8 mouse cellular contexts compared by ENCODE assay signal in the genomic region with DNA sequence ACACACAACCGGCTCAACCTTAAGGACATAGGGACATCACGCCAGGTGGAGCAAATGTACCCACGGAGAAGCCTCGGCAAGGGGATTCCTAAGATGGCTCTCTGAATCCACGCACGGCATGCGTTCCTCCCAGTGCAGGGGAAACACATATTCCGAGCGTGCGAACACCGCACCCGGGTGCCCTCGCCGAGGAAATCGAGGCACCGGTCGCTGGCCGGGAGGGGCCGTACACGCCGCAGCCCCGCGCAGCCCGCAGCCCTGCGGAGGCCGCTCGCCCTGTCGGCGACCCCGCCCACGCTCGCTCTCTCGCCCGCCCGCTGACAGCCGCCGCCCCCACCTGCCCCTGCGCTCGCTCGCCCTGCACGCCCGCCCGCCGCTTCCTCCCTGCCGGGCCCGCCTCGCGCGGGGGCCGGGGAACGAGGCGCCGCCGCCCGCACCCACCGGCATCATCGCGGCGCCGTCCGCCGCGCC. TPM values are rescaled to one million over a fixed set of nuclear protein-coding genes. Genes with fewer than 3 reads are reported as not detected.
DNase-seq lines count a peak whose midpoint lies in the region; ATAC-seq and TF ChIP-seq lines count a peak whose summit lies in the region.

No protein-coding gene starts in this region.

- H3K9me3 ChIP-seq in embryonic facial prominence, embryonic 11.5 days (replicated peaks; ENCODE audit: control insufficient read depth, low read length), result no peaks in the 10 kb centered on the region
- H3K9me3 ChIP-seq in liver, embryonic 16.5 days (replicated peaks; ENCODE audit: control insufficient read depth, low read length), result no peaks in the 10 kb centered on the region
- H3K9me3 ChIP-seq in neural tube, embryonic 12.5 days, result no peaks in the 10 kb centered on the region

- peak overlapping the region; percentile 96 for H3K4me2 ChIP-seq in embryonic facial prominence, embryonic 11.5 days (ENCODE audit: low read depth, low read length)
- H3K4me2 ChIP-seq in liver, embryonic 16.5 days (ENCODE audit: low read depth, low read length), result peak overlapping the region; percentile 98
- peak overlapping the region; percentile 92 for H3K4me2 ChIP-seq in neural tube, embryonic 12.5 days (replicated peaks)

- ATAC-seq in embryonic facial prominence, embryonic 11.5 days (replicated peaks; ENCODE audit: insufficient number of reproducible peaks, low FRiP score, low TSS enrichment, low read depth), result peak; percentile 64
- ATAC-seq in liver, embryonic 16.5 days (ENCODE audit: low read depth), result peak; percentile 73
- ATAC-seq in neural tube, embryonic 12.5 days (ENCODE audit: low FRiP score, low read depth), result peak; percentile 60

- no peaks in the 10 kb centered on the region for H3K36me3 ChIP-seq in embryonic facial prominence, embryonic 11.5 days (replicated peaks; ENCODE audit: control insufficient read depth, insufficient read depth, low read depth, low read length)
- no peaks in the 10 kb centered on the region for H3K36me3 ChIP-seq in liver, embryonic 16.5 days (ENCODE audit: control insufficient read depth, insufficient read depth)
- H3K36me3 ChIP-seq in neural tube, embryonic 12.5 days, result no peaks in the 10 kb centered on the region
- no peaks in the 10 kb centered on the region for H3K36me3 ChIP-seq in thymus, adult 2 months (ENCODE audit: control insufficient read depth, insufficient read depth, low read length)

- under 1% methylated on average over 27 of the region's 63 CpGs for WGBS in embryonic facial prominence, embryonic 11.5 days
- under 1% methylated on average over 36 of the region's 63 CpGs for WGBS in liver, embryonic 16.5 days (ENCODE audit: insufficient replicate concordance)
- under 1% methylated on average over 60 of the region's 63 CpGs for WGBS in neural tube, embryonic 12.5 days
- under 1% methylated on average over 63 of the region's 63 CpGs for WGBS in thymus, adult 2 months

- H3K4me3 ChIP-seq in embryonic facial prominence, embryonic 11.5 days (ENCODE audit: low read depth, low read length), result peak overlapping the region; percentile 84
- peak overlapping the region; percentile 79 for H3K4me3 ChIP-seq in liver, embryonic 16.5 days (ENCODE audit: low read depth, low read length)
- H3K4me3 ChIP-seq in neural tube, embryonic 12.5 days, result peak overlapping the region; percentile 82
- H3K4me3 ChIP-seq in thymus, adult 2 months (ENCODE audit: control insufficient read depth, insufficient read depth, low read length), result peak overlapping the region; percentile 58

- no peak for TF ChIP-seq POLR2A in thymus, adult 2 months (IDR thresholded peaks at IDR 0.05; ENCODE audit: control insufficient read depth, extremely low read depth, insufficient read depth, low read length, poor library complexity)

- 0 out of 2 replicates have a peak, but pooled peaks cover 2% of the 10 kb centered on the region for H3K27me3 ChIP-seq in embryonic facial prominence, embryonic 11.5 days (ENCODE audit: control insufficient read depth, insufficient read depth, low read length)
- H3K27me3 ChIP-seq in liver, embryonic 16.5 days (ENCODE audit: control insufficient read depth, insufficient read depth, low read depth, low read length), result no peaks in the 10 kb centered on the region
- peaks cover 36% of the 10 kb centered on the region for H3K27me3 ChIP-seq in neural tube, embryonic 12.5 days (replicated peaks)
- H3K27me3 ChIP-seq in thymus, adult 2 months (ENCODE audit: control insufficient read depth, insufficient read depth, low read length), result no peaks in the 10 kb centered on the region

- no peaks in the 10 kb centered on the region for H3K4me1 ChIP-seq in embryonic facial prominence, embryonic 11.5 days (ENCODE audit: control insufficient read depth, insufficient read depth, low read length)
- H3K4me1 ChIP-seq in liver, embryonic 16.5 days (ENCODE audit: control insufficient read depth, low read depth, low read length), result peaks cover 22% of the 10 kb centered on the region
- H3K4me1 ChIP-seq in neural tube, embryonic 12.5 days, result peaks cover 12% of the 10 kb centered on the region
- peaks cover 10% of the 10 kb centered on the region for H3K4me1 ChIP-seq in thymus, adult 2 months (replicated peaks; ENCODE audit: control insufficient read depth, insufficient read depth, low read length)

- H3K27ac ChIP-seq in embryonic facial prominence, embryonic 11.5 days (replicated peaks; ENCODE audit: low read depth, low read length), result peak overlapping the region; percentile 20; the same call in 1 of the 2 replicates
- H3K27ac ChIP-seq in liver, embryonic 16.5 days (ENCODE audit: low read length), result peak overlapping the region; percentile 92
- peak overlapping the region; percentile 84 for H3K27ac ChIP-seq in neural tube, embryonic 12.5 days
- peak overlapping the region; percentile 11; the same call in 1 of the 2 replicates for H3K27ac ChIP-seq in thymus, adult 2 months (ENCODE audit: control insufficient read depth, insufficient read depth, low read length)

- TF ChIP-seq CTCF in thymus, adult 2 months (IDR thresholded peaks at IDR 0.05; ENCODE audit: borderline replicate concordance, control insufficient read depth, extremely low read depth, insufficient read depth, low read length, poor library complexity), result no peak

- DNase-seq in right cerebral cortex, adult 18-20 months, result peak; percentile 57
- DNase-seq in right cerebral cortex, postnatal 25 days, result no peak
- DNase-seq in embryonic facial prominence, embryonic 11.5 days (ENCODE audit: low spot score), result peak; percentile 10
- DNase-seq in heart, adult 8-10 months (ENCODE audit: low spot score), result peak; percentile 35
- peak; percentile 52 for DNase-seq in kidney, adult 9 months
- peak; percentile 84 for DNase-seq in thymus, adult 2 months

- H3K9ac ChIP-seq in embryonic facial prominence, embryonic 11.5 days (replicated peaks; ENCODE audit: low read length), result peak overlapping the region; percentile 78
- H3K9ac ChIP-seq in liver, embryonic 16.5 days (ENCODE audit: low read depth, low read length), result peak overlapping the region; percentile 79
- H3K9ac ChIP-seq in neural tube, embryonic 12.5 days, result peak overlapping the region; percentile 80

RNA-seq across cellular contexts. Expression of a gene that starts 0.5 kb away (rescaled TPM):
- polyA plus RNA-seq in embryonic facial prominence, embryonic 11.5 days (2014; fragmentation: Nextera tagmentation; extraction: Ambion mirVana), result 6.0 and 6.8 TPM in 2 replicates
- 10 to 100 TPM; 16.7 to 20.8 (median 18.6) TPM for total RNA-seq in heart, adult 8-10 months (2022)
- 1.4 and 1.9 TPM in 2 replicates for polyA plus RNA-seq in liver, embryonic 16.5 days (2015; fragmentation: Nextera tagmentation; extraction: Ambion mirVana)
- polyA plus RNA-seq in neural tube, embryonic 12.5 days (2016; fragmentation: Nextera tagmentation; extraction: Ambion mirVana), result 17.7 and 18.3 TPM in 2 replicates
- 28.1 and 30.1 TPM in 2 replicates for polyA plus RNA-seq in thymus, adult 2 months (2012; rRNA removed)

RNA-seq across cellular contexts. Expression of a gene that starts 59.3 kb away (rescaled TPM):
- polyA plus RNA-seq in embryonic facial prominence, embryonic 11.5 days (2014; fragmentation: Nextera tagmentation; extraction: Ambion mirVana), result 577 and 608 TPM in 2 replicates
- 1,000 to 10,000 TPM; 1,302 to 1,352 (median 1,330) TPM for total RNA-seq in heart, adult 8-10 months (2022)
- polyA plus RNA-seq in liver, embryonic 16.5 days (2015; fragmentation: Nextera tagmentation; extraction: Ambion mirVana), result 457 and 494 TPM in 2 replicates
- 637 and 665 TPM in 2 replicates for polyA plus RNA-seq in neural tube, embryonic 12.5 days (2016; fragmentation: Nextera tagmentation; extraction: Ambion mirVana)
- polyA plus RNA-seq in thymus, adult 2 months (2012; rRNA removed), result 32.8 and 46.5 TPM in 2 replicates

Comparison
In these comparisons a context has a peak if more than half of its experiments do, and no peak if none do; other contexts are left out.
1. H3K27ac ChIP-seq: peak in every context shown above with its lines; median percentile 92 in liver, embryonic 16.5 days; 84 in neural tube, embryonic 12.5 days; 20 in embryonic facial prominence, embryonic 11.5 days; 11 in thymus, adult 2 months.